Mouse (Mus musculus) olfactory bulb, adult 2 months (tissue): ENCODE results near the gene Tnfsf9. TPM values are rescaled to one million over a fixed set of nuclear protein-coding genes. Genes with fewer than 3 reads are reported as not detected.
"Not testable (repeated sequence)": the region's sequence is repeated elsewhere in the genome, so short reads cannot be mapped to it uniquely, and the experiment has no call there.

Experiments used
- H3K27ac ChIP-seq: fragments of 200-500 bp; 2 replicates; pipeline ENCODE4 v1.5.1; 2012; ENCODE audit warnings: low read depth, low read length; ENCODE audit not compliant: insufficient read depth
- H3K4me1 ChIP-seq: fragments of 200-500 bp; 2 replicates; pipeline ENCODE4 v1.6.1; 2012; ENCODE audit warnings: low read length; ENCODE audit not compliant: control insufficient read depth, insufficient read depth
- H3K4me3 ChIP-seq: fragments of 200-500 bp; 2 replicates; pipeline ENCODE4 v1.5.1; 2012; ENCODE audit warnings: mild to moderate bottlenecking, low read depth, low read length, moderate library complexity; ENCODE audit not compliant: insufficient read depth
- CTCF ChIP-seq: fragments of 200-500 bp; IDR thresholded peaks from 2 replicates; pipeline ENCODE4 v1.5.1; 2012; ENCODE audit warnings: low read depth, mild to moderate bottlenecking, low read length, moderate library complexity; ENCODE audit not compliant: insufficient read depth
- POLR2A ChIP-seq: fragments of 200-500 bp; IDR thresholded peaks from 2 replicates; pipeline ENCODE4 v1.6.1; 2012; ENCODE audit warnings: mild to moderate bottlenecking, low read depth, low read length, moderate library complexity; ENCODE audit not compliant: insufficient read depth
- WGBS: fragments of 180-500 bp; shearing (Covaris S2); methylation state at CpG from one replicate; pipeline ENCODE4 v1.1.7; 2018; 5-methylcytosine and 5-hydroxymethylcytosine counted together
- polyA plus RNA-seq: library from polyadenylated mRNA; stranded (reverse); fragments of >200 nt; gene quantifications from 2 replicates; pipeline ENCODE4 v1.2.4, GENCODE M21; 2012; ENCODE audit warnings: low replicate concordance; ENCODE audit not compliant: missing spikeins, insufficient read depth, insufficient read length

Tnfsf9 gene
- polyA plus RNA-seq, 1 experiment: not detected

DNA sequence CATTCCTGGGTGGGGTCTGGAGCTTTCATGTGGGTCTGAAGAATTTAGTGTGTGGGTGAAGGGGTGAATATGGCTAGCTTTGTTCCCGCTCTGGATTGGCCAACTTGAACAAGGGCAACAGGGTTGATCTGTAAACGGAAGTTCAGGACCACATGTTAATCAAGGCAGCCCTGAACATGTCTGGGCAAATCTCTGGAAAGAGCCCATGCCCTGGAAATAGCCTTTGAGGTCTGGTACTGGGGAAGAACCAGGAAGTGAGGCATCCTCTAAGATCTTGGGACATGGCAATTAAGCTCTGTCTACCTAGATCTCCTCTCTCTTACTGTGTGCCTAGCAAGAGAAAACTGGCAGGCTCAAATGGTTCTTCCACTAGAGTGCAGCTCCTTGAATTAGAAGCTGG, 16.7 kb downstream of the Tnfsf9 start:
- H3K4me3 ChIP-seq: no peak overlapping the region
- WGBS: 96% methylated on average over 2 of the region's 2 CpGs
- no peak for TF ChIP-seq CTCF
- TF ChIP-seq POLR2A: no peak
- H3K27ac ChIP-seq: no peak overlapping the region
- H3K4me1 ChIP-seq: no peaks in the 10 kb centered on the region

DNA sequence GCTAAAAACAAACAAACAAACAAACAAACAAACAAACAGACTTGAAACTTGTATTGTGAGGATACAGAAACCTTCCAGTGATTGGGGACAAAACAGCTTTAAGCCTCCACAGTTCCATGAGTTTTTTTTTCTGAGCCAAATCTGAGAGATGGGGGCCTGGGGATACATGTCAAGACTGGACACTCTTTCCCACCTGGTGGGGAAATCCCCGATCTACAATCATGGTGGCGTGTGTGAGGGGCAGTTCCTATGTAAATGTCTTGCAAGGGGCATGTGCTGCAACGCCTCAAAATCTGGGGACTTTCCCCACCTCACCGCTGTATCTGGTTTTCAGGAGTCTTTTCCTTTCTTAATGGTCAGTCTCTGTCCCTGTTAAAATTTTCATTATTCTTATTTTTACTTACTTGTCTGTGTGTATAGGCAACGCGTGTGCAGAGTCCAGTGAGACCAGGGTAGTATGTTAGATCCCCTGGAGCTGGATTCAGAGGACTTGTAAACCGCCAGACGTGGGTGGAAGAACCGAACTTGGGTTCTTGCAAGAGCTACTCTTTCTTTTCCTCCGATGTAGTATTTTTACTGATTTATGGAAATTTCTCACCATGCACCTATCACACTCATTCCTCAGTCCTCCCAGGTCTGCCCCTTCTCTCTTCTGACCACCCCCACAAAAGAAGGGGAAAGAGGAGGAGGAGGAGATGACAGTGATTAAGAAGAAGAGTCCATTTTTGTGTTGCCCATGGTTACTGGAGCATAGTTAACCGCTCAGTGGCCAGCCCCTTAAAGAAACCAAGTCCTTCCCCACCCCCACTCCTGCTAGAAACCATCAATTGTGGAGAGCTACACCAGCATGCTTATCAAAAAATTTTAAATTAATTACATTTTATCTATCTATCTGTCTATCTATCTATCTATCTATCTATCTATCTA, 18.3 kb downstream of the Tnfsf9 start:
- 89% methylated on average over 11 of the region's 11 CpGs for WGBS
- no peak overlapping the region for H3K27ac ChIP-seq
- no peaks in the 10 kb centered on the region for H3K4me1 ChIP-seq
- no peak overlapping the region for H3K4me3 ChIP-seq
- no peak for TF ChIP-seq POLR2A
- TF ChIP-seq CTCF: no peak

GRCm38 (mm10) chr17:57124792-57125191, 19.7 kb downstream of the Tnfsf9 start:
- 90% methylated on average over 4 of the region's 4 CpGs for WGBS
- TF ChIP-seq CTCF (no peak), POLR2A (no peak)

DNA sequence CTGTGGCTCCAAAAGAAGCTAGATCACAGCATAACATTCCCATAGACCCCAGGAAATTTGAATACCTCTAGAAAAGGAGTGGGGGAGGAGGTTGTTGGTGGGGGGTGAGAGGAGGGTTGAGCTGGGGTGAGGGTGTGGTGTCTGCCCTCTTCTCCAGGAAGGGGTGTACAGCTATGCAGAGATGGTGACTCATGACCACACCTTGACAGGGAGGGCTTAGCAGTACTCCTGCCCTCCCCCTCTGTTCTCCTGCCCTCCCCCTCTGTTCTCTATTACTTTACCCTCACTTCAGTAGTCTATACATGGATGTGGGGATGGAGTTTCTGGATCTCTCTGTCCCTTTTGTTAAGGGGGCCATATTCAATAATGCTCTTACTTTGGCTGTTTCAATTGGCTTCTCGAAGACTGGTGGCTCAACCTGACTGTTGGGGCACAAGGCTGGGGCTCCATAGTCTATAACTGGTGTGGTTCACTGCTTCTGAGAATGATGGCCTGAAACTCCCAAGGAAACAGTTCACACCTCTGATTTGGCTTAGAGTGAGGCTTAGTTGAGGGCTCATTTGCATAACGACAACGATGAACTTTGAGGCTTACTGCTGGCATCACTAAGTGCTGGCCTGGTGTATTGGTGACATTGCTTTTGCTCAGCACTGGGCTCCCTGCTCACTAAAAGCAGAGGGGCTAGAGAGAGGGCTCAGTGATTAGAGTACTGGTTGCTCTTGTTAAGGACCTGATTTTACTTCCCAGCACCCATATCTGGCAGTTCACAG, 20.9 kb downstream of the Tnfsf9 start:
- H3K4me1 ChIP-seq: no peaks in the 10 kb centered on the region
- WGBS: 55% methylated on average over 3 of the region's 3 CpGs
- H3K27ac ChIP-seq: no peak overlapping the region
- no peak for TF ChIP-seq POLR2A
- TF ChIP-seq CTCF: no peak
- H3K4me3 ChIP-seq: no peak overlapping the region

More at GRCm38 (mm10) chr17:57124792-57125191, 19.7 kb downstream of the Tnfsf9 start:
- Histone ChIP-seq H3K27ac (no peak overlapping the region), H3K4me3 (no peak overlapping the region), H3K4me1 (no peaks in the 10 kb centered on the region)

- no peak for TF ChIP-seq POLR2A
- no peak for TF ChIP-seq CTCF
- no peak overlapping the region for H3K27ac ChIP-seq
- no peaks in the 10 kb centered on the region for H3K4me1 ChIP-seq
- no peak overlapping the region for H3K4me3 ChIP-seq
- WGBS: 97% methylated on average over 1 of the region's 1 CpGs
Observed at GRCm38 (mm10) chr17:57131793-57132192, 26.7 kb downstream of the Tnfsf9 start.

GRCm38 (mm10) chr17:57134021-57134420, 28.9 kb downstream of the Tnfsf9 start:
- 42% methylated on average over 3 of the region's 3 CpGs for WGBS
- H3K4me3 ChIP-seq, H3K4me1 ChIP-seq, H3K27ac ChIP-seq: not testable (repeated sequence)

- Histone ChIP-seq H3K4me3 (no peak overlapping the region), H3K4me1 (no peaks in the 10 kb centered on the region), H3K27ac (no peak overlapping the region)
- TF ChIP-seq CTCF (no peak), POLR2A (no peak)
- 92% methylated on average over 2 of the region's 2 CpGs for WGBS
Observed at GRCm38 (mm10) chr17:57134693-57135092, 29.6 kb downstream of the Tnfsf9 start.

DNA sequence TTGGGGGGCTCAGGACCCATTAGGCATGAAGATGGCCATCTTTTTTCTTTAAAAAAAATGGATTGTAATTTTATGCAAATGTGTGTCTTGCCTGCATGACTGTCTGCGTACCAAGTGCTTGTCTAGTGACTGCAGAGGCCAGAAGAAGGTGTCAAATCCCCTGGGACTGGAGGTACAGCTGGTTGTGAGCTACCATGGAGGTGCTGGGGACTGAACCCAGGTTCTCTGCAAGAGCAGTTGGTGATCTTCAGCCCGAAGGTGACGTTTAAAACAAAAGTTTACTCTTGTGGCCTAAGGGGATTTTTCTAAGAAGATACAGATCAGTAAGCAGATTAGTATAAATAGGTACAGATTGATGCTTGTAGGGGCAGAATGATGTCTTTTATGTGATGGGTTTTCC, 30.5 kb downstream of the Tnfsf9 start:
- WGBS: 83% methylated on average over 3 of the region's 3 CpGs
- no peak for TF ChIP-seq POLR2A
- TF ChIP-seq CTCF: no peak
- no peak overlapping the region for H3K27ac ChIP-seq
- no peaks in the 10 kb centered on the region for H3K4me1 ChIP-seq
- no peak overlapping the region for H3K4me3 ChIP-seq

GRCm38 (mm10) chr17:57138676-57139075, 33.6 kb downstream of the Tnfsf9 start:
- no peak overlapping the region for H3K4me3 ChIP-seq
- H3K4me1 ChIP-seq: no peaks in the 10 kb centered on the region
- WGBS: 89% methylated on average over 4 of the region's 4 CpGs
- no peak overlapping the region for H3K27ac ChIP-seq
- TF ChIP-seq CTCF (no peak), POLR2A (no peak)
